Mouse (Mus musculus): ENCODE data around the gene Eif3m.

Eif3m gene

GRCm38 (mm10) chr2:105007236-105007635 is 9.6 kb downstream of the Eif3m start:
- DNase-seq: no peak

GRCm38 (mm10) chr2:104996201-104996600 is 20.7 kb downstream of the Eif3m start:
- DNase-seq: no peak

- no peak for DNase-seq
These were observed 22.4 kb downstream of the Eif3m start for GRCm38 (mm10) chr2:104994436-104994835.

- no peak for DNase-seq
These were observed 27.9 kb downstream of the Eif3m start for GRCm38 (mm10) chr2:104988974-104989373.

- DNase-seq: no peak
These were observed 31.1 kb downstream of the Eif3m start for GRCm38 (mm10) chr2:104985796-104986195.

GRCm38 (mm10) chr2:104981712-104982111 is 35.2 kb downstream of the Eif3m start:
- DNase-seq: no peak

GRCm38 (mm10) chr2:104964492-104964891 is 52.4 kb downstream of the Eif3m start:
- DNase-seq: no peak

All from lung, postnatal 14 days (tissue).